Mouse (Mus musculus) pancreas, adult 10 weeks (tissue): Measurements from ENCODE around the gene Olfr368. TPM values are rescaled to one million over a fixed set of nuclear protein-coding genes. Genes with fewer than 3 reads are reported as not detected.

Source experiments
- polyA plus RNA-seq: library from polyadenylated mRNA; stranded (reverse); fragments of 350-450 nt; fragmentation: Illumina TruSeq; extraction: RNeasy Lipid Tissue Mini Kit (QIAGEN cat#74804); gene quantifications from one replicate; pipeline ENCODE4 v1.2.3, GENCODE M21; 2015; ENCODE audit warnings: low read depth, low replicate concordance; ENCODE audit not compliant: insufficient read depth

Olfr368 gene
- polyA plus RNA-seq, result not detected

GRCm38 (mm10) chr2:37326215-37326614 is at the start of gene Olfr368:
Gene Olfr368, plus strand, starts transcription at chr2:37326515.

GRCm38 (mm10) chr2:37358633-37359540 is 32.6 kb downstream of the Olfr368 start, which contains the start of gene Pdcl:
Gene Pdcl, minus strand, starts transcription at chr2:37359332.

Other genes with a start within 250 kb of the Olfr368 start
- not detected for gene Olfr361, start 237.2 kb upstream of the Olfr368 start, polyA plus RNA-seq
- gene Olfr362, start 208.6 kb upstream of the Olfr368 start, polyA plus RNA-seq, result not detected
- gene Olfr364-ps1, start 187.2 kb upstream of the Olfr368 start, polyA plus RNA-seq, result not detected
- gene Olfr365, start 138.3 kb upstream of the Olfr368 start, polyA plus RNA-seq, result not detected
- not detected for gene Olfr366, start 114.9 kb upstream of the Olfr368 start, polyA plus RNA-seq
- 4.9 TPM for gene Pdcl, start 32.8 kb downstream of the Olfr368 start, polyA plus RNA-seq
- gene Rc3h2, start 96.4 kb downstream of the Olfr368 start, polyA plus RNA-seq, result 5.2 TPM
- 0.87 TPM for gene Zbtb26, start 116.6 kb downstream of the Olfr368 start, polyA plus RNA-seq
- gene Zbtb6, start 116.7 kb downstream of the Olfr368 start, polyA plus RNA-seq, result 2.0 TPM
- gene Rabgap1, start 116.8 kb downstream of the Olfr368 start, polyA plus RNA-seq, result 8.5 TPM
- not detected for gene Gpr21, start 189.8 kb downstream of the Olfr368 start, polyA plus RNA-seq